Mouse (Mus musculus): ENCODE measurements around the gene Slc25a51. TPM values are rescaled to one million over a fixed set of nuclear protein-coding genes. Genes with fewer than 3 reads are reported as not detected.

Gene Slc25a51
- total RNA-seq, 1 experiment from 2014 or later: 53.3 TPM

Other genes starting within 250 kb of the Slc25a51 start
- not detected in 2 replicates for gene Frmpd1, start 223.9 kb downstream of the Slc25a51 start, total RNA-seq (2017)
- 7.4 and 15.2 TPM in 2 replicates for gene Trmt10b, start 111.6 kb downstream of the Slc25a51 start, total RNA-seq (2017)
- gene Dcaf10, start 66.7 kb downstream of the Slc25a51 start, total RNA-seq (2017): 12.4 and 14.3 TPM in 2 replicates
- 67.5 and 86.4 TPM in 2 replicates for gene Exosc3, start 66.0 kb downstream of the Slc25a51 start, total RNA-seq (2017)
- 1.4 and 2.1 TPM in 2 replicates for gene Shb, start 123.7 kb upstream of the Slc25a51 start, total RNA-seq (2017)

All from neutrophil, adult 5-6 weeks (primary cell).